Mouse (Mus musculus) heart, postnatal 10 days (tissue): ENCODE data around the gene Myrip. TPM values are rescaled to one million over a fixed set of nuclear protein-coding genes. Genes with fewer than 3 reads are reported as not detected.

Source experiments
- DNase-seq, 2 experiments: peaks; one replicate each; pipeline ENCODE4 v3.0.0; 2021
- intact Hi-C: fragments of 180-260 bp; cut with DNase I; formaldehyde crosslinking; loops from one replicate; pipeline ENCODE4 v1.15.1; 2025
- total RNA-seq, 2 experiments: library from RNA; stranded (reverse); gene quantifications; 2 replicates each; pipeline ENCODE4 v1.2.3; 2021

Myrip gene
- total RNA-seq, 2 experiments from 2014 or later, result 2.3 to 3.8 TPM

- intact Hi-C loops, result loop anchor here (10.0 kb wide), 1 partner anchor 870 kb away; no protein-coding TSS in a partner anchor
- DNase-seq, result no peak
Observed at GRCm38 (mm10) chr9:120504423-120504822, 203.1 kb downstream of the Myrip start.

GRCm38 (mm10) chr9:120511781-120512180 lies 210.5 kb downstream of the Myrip start:
- peak in 1 of 2 experiments; percentile 43 for DNase-seq
- intact Hi-C loops, result no loop called here

- no peak for DNase-seq
- intact Hi-C loops, result no loop called here
Observed at GRCm38 (mm10) chr9:120516720-120517119, 215.4 kb downstream of the Myrip start.

GRCm38 (mm10) chr9:120518946-120519345 lies 217.6 kb downstream of the Myrip start:
- intact Hi-C loops, result no loop called here

GRCm38 (mm10) chr9:120519469-120520125 lies 218.3 kb downstream of the Myrip start:
- intact Hi-C loops, result no loop called here
- DNase-seq, result no peak

More at GRCm38 (mm10) chr9:120518946-120519345, 217.6 kb downstream of the Myrip start:
- no peak for DNase-seq

- no peak for DNase-seq
- intact Hi-C loops, result no loop called here
Observed at GRCm38 (mm10) chr9:120521161-120521560, 219.8 kb downstream of the Myrip start.

Other genes with a start within 250 kb of the Myrip start
- gene Cx3cr1, start 231.6 kb upstream of the Myrip start, total RNA-seq, result 1 to 10 TPM; 3.9 to 7.1 TPM
- gene Ccr8, start 209.4 kb upstream of the Myrip start, total RNA-seq, result not detected
- 10 to 100 TPM; 10.2 to 11.7 TPM for gene Slc25a38, start 191.1 kb upstream of the Myrip start, total RNA-seq
- gene Rpsa, start 173.8 kb upstream of the Myrip start, total RNA-seq, result 100 to 1,000 TPM; 624 to 658 TPM
- not detected for gene Mobp, start 151.8 kb upstream of the Myrip start, total RNA-seq
- gene Eif1b, start 190.7 kb downstream of the Myrip start, total RNA-seq, result 10 to 100 TPM; 61.5 to 62.0 TPM
- gene Entpd3, start 238.3 kb downstream of the Myrip start, total RNA-seq, result not detected